In genomic region chr16:32419517-32420483, GRCm38 (mm10) we compare ENCODE assay signal across 8 mouse cellular contexts. TPM values are rescaled to one million over a fixed set of nuclear protein-coding genes. Genes with fewer than 3 reads are reported as not detected.
DNase-seq lines count a peak whose midpoint lies in the region; ATAC-seq lines count a peak whose summit lies in the region.

Gene Tctex1d2, plus strand, starts transcription at chr16:32419702.

- peak within 1 kb of the TSS; percentile 74 for H3K4me2 ChIP-seq in kidney, embryonic 15.5 days

- no peaks in the 10 kb centered on the region for H3K36me3 ChIP-seq in heart, embryonic 10.5 days
- H3K36me3 ChIP-seq in kidney, embryonic 15.5 days, result no peaks in the 10 kb centered on the region

- H3K4me1 ChIP-seq in heart, embryonic 10.5 days, result peaks cover 4% of the 10 kb centered on the region
- peaks cover 15% of the 10 kb centered on the region for H3K4me1 ChIP-seq in kidney, embryonic 15.5 days

- H3K27me3 ChIP-seq in heart, embryonic 10.5 days (ENCODE audit: insufficient read depth, poor library complexity, severe bottlenecking), result no peaks in the 10 kb centered on the region
- H3K27me3 ChIP-seq in kidney, embryonic 15.5 days, result no peaks in the 10 kb centered on the region

- H3K4me3 ChIP-seq in heart, embryonic 10.5 days, result peak within 1 kb of the TSS; percentile 77
- H3K4me3 ChIP-seq in kidney, embryonic 15.5 days (replicated peaks), result peak within 1 kb of the TSS; percentile 71

- H3K27ac ChIP-seq in heart, embryonic 10.5 days, result peak within 1 kb of the TSS; percentile 94
- H3K27ac ChIP-seq in kidney, embryonic 15.5 days, result peak within 1 kb of the TSS; percentile 94

- DNase-seq in B cell, adult 2 months, result peak; percentile 92 to 94
- DNase-seq in brain, adult 2 months (ENCODE audit: low read depth, low spot score), result peak; percentile 98
- DNase-seq in heart, embryonic 10.5 days (ENCODE audit: low spot score), result peak; percentile 98
- DNase-seq in liver, result peak; percentile 91
- peak; percentile 89 to 95 for DNase-seq in spleen, postnatal 4 days (ENCODE audit: low spot score in 2 of 2)

- peak within 1 kb of the TSS; percentile 58 for H3K9ac ChIP-seq in kidney, embryonic 15.5 days

- peak; percentile 96 for ATAC-seq in erythroblast, adult 5-6 weeks (replicated peaks; ENCODE audit: low FRiP score, poor library complexity, severe bottlenecking)
- peak; percentile 98 for ATAC-seq in kidney, embryonic 15.5 days (replicated peaks; ENCODE audit: low FRiP score)
- ATAC-seq in monocyte, adult 5-6 weeks (replicated peaks; ENCODE audit: insufficient number of reproducible peaks, low FRiP score, low TSS enrichment, poor library complexity, severe bottlenecking), result peak; percentile 95

- WGBS in heart, embryonic 10.5 days, result 1% methylated on average over 45 of the region's 45 CpGs
- 1% methylated on average over 45 of the region's 45 CpGs for WGBS in kidney, embryonic 15.5 days

- no peaks in the 10 kb centered on the region for H3K9me3 ChIP-seq in heart, embryonic 10.5 days
- no peaks in the 10 kb centered on the region for H3K9me3 ChIP-seq in kidney, embryonic 15.5 days (replicated peaks)

RNA-seq across cellular contexts. Expression of gene Tctex1d2, which starts in this region (rescaled TPM):
- total RNA-seq in erythroblast, adult 5-6 weeks (2015; ENCODE audit: low replicate concordance), result 0.96 and 15.7 TPM in 2 replicates
- total RNA-seq in erythroblast, adult 5-6 weeks (2017; ENCODE audit: low replicate concordance), result 3.7 and 8.1 TPM in 2 replicates
- 28.9 and 29.5 TPM in 2 replicates for polyA plus RNA-seq in heart, embryonic 10.5 days (2016; fragmentation: Nextera tagmentation; extraction: Ambion mirVana)
- polyA plus RNA-seq in kidney, embryonic 15.5 days (2015; fragmentation: Nextera tagmentation; extraction: Ambion mirVana), result 32.0 and 33.6 TPM in 2 replicates
- 5.4 to 18.0 TPM (median 16.4 TPM) in 3 replicates for total RNA-seq in monocyte, adult 5-6 weeks (2017)

Comparison
In these comparisons a context has a peak if more than half of its experiments do, and no peak if none do; other contexts are left out.
1. Peak in every context shown above with its lines: DNase-seq, ATAC-seq, H3K4me3 ChIP-seq and H3K27ac ChIP-seq.